Mouse (Mus musculus) kidney, adult 2 months (tissue): ENCODE data around the gene Rgs16. TPM values are rescaled to one million over a fixed set of nuclear protein-coding genes. Genes with fewer than 3 reads are reported as not detected.
"Not testable (repeated sequence)": the region's sequence is repeated elsewhere in the genome, so short reads cannot be mapped to it uniquely, and the experiment has no call there.

ENCODE experiments used
- DNase-seq: peaks from one replicate; pipeline ENCODE4 v3.0.0; 2021
- H3K27ac ChIP-seq: fragments of 200-500 bp; 2 replicates; pipeline ENCODE4 v1.5.1; 2012; ENCODE audit warnings: low read depth, low read length, control low read depth, inconsistent platforms; ENCODE audit not compliant: insufficient read depth
- H3K27me3 ChIP-seq: fragments of 200-500 bp; replicated peaks from 2 replicates; pipeline ENCODE4 v1.6.1; 2012; ENCODE audit warnings: mild to moderate bottlenecking, moderate library complexity, low read length, inconsistent platforms; ENCODE audit not compliant: control insufficient read depth, insufficient read depth
- H3K36me3 ChIP-seq: fragments of 200-500 bp; 2 replicates; pipeline ENCODE4 v1.6.1; 2012; ENCODE audit warnings: mild to moderate bottlenecking, moderate library complexity, low read length, inconsistent platforms; ENCODE audit not compliant: control insufficient read depth, insufficient read depth
- H3K4me1 ChIP-seq: fragments of 200-500 bp; 2 replicates; pipeline ENCODE4 v1.6.1; 2011; ENCODE audit warnings: low read length; ENCODE audit not compliant: control insufficient read depth, insufficient read depth
- H3K4me3 ChIP-seq: fragments of 200-500 bp; 2 replicates; pipeline ENCODE4 v1.5.1; 2011; ENCODE audit warnings: mild to moderate bottlenecking, low read depth, low read length, control low read depth; ENCODE audit not compliant: insufficient read depth
- CTCF ChIP-seq: fragments of 200-500 bp; conservative IDR thresholded peaks from 2 replicates; pipeline ENCODE4 v1.5.1; 2011; ENCODE audit warnings: low read depth, mild to moderate bottlenecking, control low read depth, low read length, moderate library complexity, mixed read lengths; ENCODE audit not compliant: insufficient read depth, insufficient read length
- POLR2A ChIP-seq: fragments of 200-500 bp; IDR thresholded peaks from one replicate; pipeline ENCODE4 v1.6.1; 2011; ENCODE audit warnings: low read depth, low read length, control low read depth
- WGBS: fragments of 180-500 bp; shearing (Covaris S2); methylation state at CpG from one replicate; pipeline ENCODE4 v1.1.7; 2018; 5-methylcytosine and 5-hydroxymethylcytosine counted together
- polyA plus RNA-seq: library from polyadenylated mRNA; depleted of rRNA; stranded (reverse); fragments of >200 nt; gene quantifications from 2 replicates; pipeline ENCODE4 v1.2.3, GENCODE M21; 2012

The Rgs16 gene
- polyA plus RNA-seq, 1 experiment = 0.61 TPM

DNA sequence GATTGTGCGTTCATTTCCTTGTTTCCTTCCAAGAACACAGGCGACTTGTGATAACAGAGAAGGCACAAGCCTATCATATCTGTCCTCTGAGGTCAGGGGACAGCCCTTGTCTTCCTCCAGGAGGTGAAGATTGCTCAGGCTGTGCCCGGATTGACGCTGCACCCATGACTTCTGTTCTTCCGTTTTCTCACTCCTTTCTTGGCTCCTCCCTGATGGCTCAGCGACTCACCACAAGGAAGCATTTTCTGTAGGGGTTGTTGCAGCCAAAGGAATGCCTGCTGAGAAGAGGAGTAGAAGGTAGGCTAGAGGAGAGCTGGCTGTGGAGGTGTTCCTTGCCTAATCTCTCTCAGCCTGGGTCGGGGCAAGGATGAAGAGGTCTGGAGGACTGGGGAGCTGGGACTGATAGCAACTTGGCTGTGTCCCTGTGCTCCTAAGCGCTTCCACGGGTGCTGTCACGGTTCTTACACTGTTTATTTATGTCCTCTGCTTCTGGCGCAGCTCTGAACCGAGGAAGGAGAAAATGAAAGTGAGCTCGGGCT lies 11.7 kb downstream of the Rgs16 start:
- peak; percentile 41 for DNase-seq
- H3K27me3 ChIP-seq = no peaks in the 10 kb centered on the region
- H3K4me3 ChIP-seq = peak overlapping the region; percentile 50
- 0 out of 2 replicates have a peak, but pooled peaks cover 3% of the 10 kb centered on the region for H3K4me1 ChIP-seq
- H3K36me3 ChIP-seq = no peaks in the 10 kb centered on the region
- TF ChIP-seq CTCF (no peak), POLR2A (no peak)
- H3K27ac ChIP-seq = peak overlapping the region; percentile 42; the same call in 1 of the 2 replicates
- 13% methylated on average over 13 of the region's 13 CpGs for WGBS

DNA sequence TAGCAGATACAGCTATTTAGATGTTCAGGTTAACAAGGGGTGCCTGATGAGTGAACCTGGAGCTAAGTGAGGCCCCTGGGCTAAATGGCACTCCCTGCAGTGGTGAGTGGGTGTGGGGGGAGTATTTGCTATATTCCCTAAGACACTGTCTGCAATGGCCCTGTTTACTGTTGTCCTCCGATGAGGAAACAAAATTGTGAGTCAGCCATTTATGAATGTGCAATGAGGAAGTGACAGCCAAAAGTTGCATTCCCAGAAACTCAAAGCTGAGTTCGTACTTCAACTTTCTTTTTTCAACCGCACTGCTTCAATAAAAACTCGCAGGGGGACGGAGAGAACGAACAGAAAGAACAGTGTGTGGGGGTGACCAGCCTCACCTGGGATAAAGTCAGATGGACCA lies 12.4 kb downstream of the Rgs16 start:
- 0 out of 2 replicates have a peak, but pooled peaks cover 3% of the 10 kb centered on the region for H3K4me1 ChIP-seq
- no peaks in the 10 kb centered on the region for H3K27me3 ChIP-seq
- 52% methylated on average over 6 of the region's 6 CpGs for WGBS
- no peak for DNase-seq
- TF ChIP-seq POLR2A = no peak
- no peak for TF ChIP-seq CTCF
- peak overlapping the region; percentile 42; the same call in 1 of the 2 replicates for H3K27ac ChIP-seq
- H3K36me3 ChIP-seq = no peaks in the 10 kb centered on the region
- H3K4me3 ChIP-seq = peak overlapping the region; percentile 39; the same call in 1 of the 2 replicates

DNA sequence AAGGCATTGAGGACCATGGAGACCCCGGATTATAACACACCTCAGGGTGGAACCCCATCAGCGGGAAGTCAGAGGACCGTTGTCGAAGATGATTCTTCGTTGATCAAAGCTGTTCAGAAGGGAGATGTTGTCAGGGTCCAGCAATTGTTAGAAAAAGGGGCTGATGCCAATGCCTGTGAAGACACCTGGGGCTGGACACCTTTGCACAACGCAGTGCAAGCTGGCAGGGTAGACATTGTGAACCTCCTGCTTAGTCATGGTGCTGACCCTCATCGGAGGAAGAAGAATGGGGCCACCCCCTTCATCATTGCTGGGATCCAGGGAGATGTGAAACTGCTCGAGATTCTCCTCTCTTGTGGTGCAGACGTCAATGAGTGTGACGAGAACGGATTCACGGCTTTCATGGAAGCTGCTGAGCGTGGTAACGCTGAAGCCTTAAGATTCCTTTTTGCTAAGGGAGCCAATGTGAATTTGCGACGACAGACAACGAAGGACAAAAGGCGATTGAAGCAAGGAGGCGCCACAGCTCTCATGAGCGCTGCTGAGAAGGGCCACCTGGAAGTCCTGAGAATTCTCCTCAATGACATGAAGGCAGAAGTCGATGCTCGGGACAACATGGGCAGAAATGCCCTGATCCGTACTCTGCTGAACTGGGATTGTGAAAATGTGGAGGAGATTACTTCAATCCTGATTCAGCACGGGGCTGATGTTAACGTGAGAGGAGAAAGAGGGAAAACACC lies 13.7 kb downstream of the Rgs16 start:
- Histone ChIP-seq H3K27me3 (no peaks in the 10 kb centered on the region), H3K4me3 (no peak overlapping the region), H3K4me1 (no peaks in the 10 kb centered on the region), H3K27ac (no peak overlapping the region), H3K36me3 (no peaks in the 10 kb centered on the region)
- WGBS = 84% methylated on average over 25 of the region's 25 CpGs
- TF ChIP-seq CTCF (no peak), POLR2A (no peak)
- no peak for DNase-seq

DNA sequence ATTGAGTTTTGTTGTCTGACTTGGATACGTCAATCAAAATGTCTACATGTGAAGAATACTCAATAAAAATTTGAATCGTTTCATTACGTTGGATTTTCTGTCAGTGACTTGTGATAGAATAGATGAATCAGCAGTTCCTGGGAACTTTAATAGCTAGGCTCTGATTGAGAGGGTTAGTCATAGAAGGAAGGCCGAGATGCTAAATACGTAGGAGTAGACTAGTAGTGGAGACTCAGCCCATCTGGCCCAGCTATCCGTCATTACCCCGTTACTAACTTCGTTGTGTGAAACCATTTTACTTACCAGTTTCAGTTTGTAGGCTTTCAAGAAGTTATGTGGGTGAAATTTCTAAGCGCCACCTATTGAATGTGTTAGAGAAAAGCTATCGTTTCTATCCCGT lies 24.0 kb downstream of the Rgs16 start:
- Histone ChIP-seq H3K4me3 (no peak overlapping the region), H3K36me3 (no peaks in the 10 kb centered on the region), H3K4me1 (no peaks in the 10 kb centered on the region), H3K27me3 (no peaks in the 10 kb centered on the region), H3K27ac (no peak overlapping the region)
- WGBS = 86% methylated on average over 11 of the region's 11 CpGs
- DNase-seq = no peak
- TF ChIP-seq POLR2A = no peak
- TF ChIP-seq CTCF = no peak

DNA sequence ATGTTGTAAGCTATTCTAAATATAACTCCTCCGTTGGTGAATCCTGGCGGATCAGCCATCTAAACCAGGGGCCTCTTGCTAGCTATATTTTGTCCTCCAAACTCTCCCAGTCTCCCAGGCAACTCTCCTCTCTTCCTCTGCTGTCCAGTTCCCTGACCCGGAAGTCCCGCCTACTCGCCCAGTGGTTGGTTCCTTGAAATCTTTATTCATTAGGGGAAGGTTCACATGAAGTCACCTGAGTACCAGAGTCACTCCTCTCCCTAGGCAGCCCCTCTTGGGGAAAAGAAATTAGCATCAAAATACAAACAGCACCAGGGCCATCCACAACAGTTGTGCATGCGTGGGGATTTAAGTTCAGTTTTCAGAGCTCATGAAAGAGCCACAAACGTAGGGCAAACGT lies 26.1 kb downstream of the Rgs16 start:
- TF ChIP-seq CTCF (no peak), POLR2A (no peak)
- no peaks in the 10 kb centered on the region for H3K27me3 ChIP-seq
- 65% methylated on average over 8 of the region's 8 CpGs for WGBS
- DNase-seq = no peak
- H3K4me1 ChIP-seq = no peaks in the 10 kb centered on the region
- H3K36me3 ChIP-seq = no peaks in the 10 kb centered on the region
- no peak overlapping the region for H3K4me3 ChIP-seq
- H3K27ac ChIP-seq = no peak overlapping the region

DNA sequence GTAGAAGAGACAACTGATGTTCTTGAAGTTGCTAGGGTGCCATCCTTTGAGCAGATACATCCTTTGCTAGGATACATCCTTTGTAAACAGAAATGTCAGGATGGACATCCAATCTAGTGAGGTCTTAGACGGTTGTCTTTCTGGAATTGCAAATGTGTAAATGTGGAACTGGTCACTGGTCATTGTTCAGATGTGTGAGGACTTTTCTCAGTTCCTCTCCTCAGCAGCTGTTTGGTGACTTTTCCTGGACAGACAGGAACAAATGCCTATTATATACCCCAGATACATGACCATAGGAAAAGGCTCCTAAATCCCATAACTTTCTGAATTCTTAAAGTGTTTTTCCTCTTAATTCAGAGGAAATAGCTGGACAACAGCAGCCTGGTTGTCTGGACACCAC lies 27.1 kb downstream of the Rgs16 start:
- TF ChIP-seq CTCF (no peak), POLR2A (no peak)
- H3K27me3 ChIP-seq = no peaks in the 10 kb centered on the region
- no peak overlapping the region for H3K27ac ChIP-seq
- no peaks in the 10 kb centered on the region for H3K4me1 ChIP-seq
- WGBS = 88% methylated on average over 1 of the region's 1 CpGs
- H3K36me3 ChIP-seq = no peaks in the 10 kb centered on the region
- DNase-seq = no peak
- no peak overlapping the region for H3K4me3 ChIP-seq

DNA sequence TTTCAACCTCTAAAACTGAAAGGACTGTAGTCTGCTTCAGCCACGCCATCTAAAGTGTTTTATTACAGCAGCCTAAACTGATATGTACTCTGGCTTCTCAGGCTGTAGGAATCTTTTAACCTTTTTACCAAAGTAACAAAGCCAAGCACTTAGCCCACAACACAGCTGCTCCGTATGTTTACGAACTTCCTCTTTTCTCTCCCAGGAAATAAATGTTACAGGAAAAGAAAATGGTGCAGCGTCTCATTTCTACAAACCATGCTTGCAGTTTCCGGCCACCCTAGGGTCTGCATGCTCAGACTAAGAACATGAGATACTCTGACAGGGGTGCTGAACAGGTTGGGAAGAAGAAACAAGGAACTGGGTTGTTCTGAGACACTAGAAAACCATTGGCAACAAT lies 28.3 kb downstream of the Rgs16 start:
- Histone ChIP-seq H3K36me3 (no peaks in the 10 kb centered on the region), H3K4me1 (no peaks in the 10 kb centered on the region), H3K27ac (no peak overlapping the region), H3K27me3 (no peaks in the 10 kb centered on the region), H3K4me3 (no peak overlapping the region)
- WGBS = 78% methylated on average over 5 of the region's 5 CpGs
- no peak for DNase-seq
- TF ChIP-seq POLR2A (no peak), CTCF (no peak)

DNA sequence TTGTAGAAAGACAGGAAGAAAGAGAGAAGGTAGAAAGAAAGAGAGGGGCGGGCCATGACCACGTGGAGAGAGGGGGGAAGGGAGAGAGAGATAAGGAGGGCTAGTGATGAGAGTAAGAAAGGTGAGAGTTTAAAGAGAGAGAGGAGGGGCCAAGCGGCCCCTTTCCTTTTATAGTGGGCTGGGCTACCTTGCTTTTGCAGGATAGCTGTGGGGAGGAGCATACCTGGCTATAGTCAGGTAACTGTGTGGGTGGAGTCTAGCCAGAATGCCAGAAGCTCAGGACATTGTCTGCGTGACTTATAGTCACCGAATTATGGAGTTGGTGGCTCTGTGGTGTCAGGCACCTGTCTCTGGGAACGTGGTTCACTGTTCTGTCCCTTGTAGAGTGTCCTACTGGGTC lies 29.4 kb downstream of the Rgs16 start:
- H3K4me1 ChIP-seq, DNase-seq, H3K4me3 ChIP-seq, H3K27me3 ChIP-seq, H3K27ac ChIP-seq, H3K36me3 ChIP-seq: not testable (repeated sequence)
- 64% methylated on average over 6 of the region's 6 CpGs for WGBS
